Mouse (Mus musculus): ENCODE results near the gene Jagn1.
A peak's percentile ranks its signal among the peaks of the same experiment; 100 is the strongest.

The Jagn1 gene

GRCm38 (mm10) chr6:113472061-113472460 is 29.7 kb downstream of the Jagn1 start:
- no peak for DNase-seq (ENCODE audit: low read depth in 1 of 2, low spot score in 2 of 2)

GRCm38 (mm10) chr6:113473246-113473645 is 30.9 kb downstream of the Jagn1 start:
- DNase-seq (ENCODE audit: low read depth in 1 of 2, low spot score in 2 of 2): no peak

GRCm38 (mm10) chr6:113473715-113474114 is 31.3 kb downstream of the Jagn1 start:
- no peak for DNase-seq (ENCODE audit: low read depth in 1 of 2, low spot score in 2 of 2)

- DNase-seq (ENCODE audit: low read depth in 1 of 2, low spot score in 2 of 2): no peak
Measured at GRCm38 (mm10) chr6:113477353-113477752, 35.0 kb downstream of the Jagn1 start.

- no peak for DNase-seq (ENCODE audit: low read depth in 1 of 2, low spot score in 2 of 2)
Measured at GRCm38 (mm10) chr6:113478906-113479305, 36.5 kb downstream of the Jagn1 start.

- DNase-seq (ENCODE audit: low read depth in 1 of 2, low spot score in 2 of 2): no peak
Measured at GRCm38 (mm10) chr6:113480555-113481373, 38.4 kb downstream of the Jagn1 start.

- no peak for DNase-seq (ENCODE audit: low read depth in 1 of 2, low spot score in 2 of 2)
Measured at GRCm38 (mm10) chr6:113482477-113483099, 40.2 kb downstream of the Jagn1 start.

- DNase-seq (ENCODE audit: low read depth in 1 of 2, low spot score in 2 of 2): peak; percentile 82 to 83
Measured at GRCm38 (mm10) chr6:113483100-113483615, 40.8 kb downstream of the Jagn1 start, which contains the start of gene Creld1. TSS of gene Creld1 (plus strand) at chr6:113483297.

- DNase-seq (ENCODE audit: low read depth in 1 of 2, low spot score in 2 of 2): no peak
Measured at GRCm38 (mm10) chr6:113483729-113484128, 41.4 kb downstream of the Jagn1 start.

GRCm38 (mm10) chr6:113487125-113487576 is 44.8 kb downstream of the Jagn1 start:
- DNase-seq (ENCODE audit: low read depth in 1 of 2, low spot score in 2 of 2): no peak

- no peak for DNase-seq (ENCODE audit: low read depth in 1 of 2, low spot score in 2 of 2)
Measured at GRCm38 (mm10) chr6:113489410-113489809, 47.0 kb downstream of the Jagn1 start.

- no peak for DNase-seq (ENCODE audit: low read depth in 1 of 2, low spot score in 2 of 2)
Measured at GRCm38 (mm10) chr6:113492101-113492864, 49.9 kb downstream of the Jagn1 start.

GRCm38 (mm10) chr6:113494258-113494788 is 52.0 kb downstream of the Jagn1 start:
- peak; percentile 53 to 80 for DNase-seq (ENCODE audit: low read depth in 1 of 2, low spot score in 2 of 2)

- no peak for DNase-seq (ENCODE audit: low read depth in 1 of 2, low spot score in 2 of 2)
Measured at GRCm38 (mm10) chr6:113495071-113495675, 52.8 kb downstream of the Jagn1 start.

Measured in monocyte, adult 2 months (primary cell).